Mouse (Mus musculus) central nervous system, embryonic 14 days (tissue): Measurements from ENCODE around the gene Slc12a6. TPM values are rescaled to one million over a fixed set of nuclear protein-coding genes. Genes with fewer than 3 reads are reported as not detected.

Experiments
- polyA plus RNA-seq: library from polyadenylated mRNA; depleted of rRNA; stranded (reverse); fragments of >200 nt; gene quantifications from 2 replicates; pipeline ENCODE4 v1.2.3, GENCODE M21; 2012; rRNA removed

Gene Slc12a6
- 51.2 and 54.8 TPM in 2 replicates for polyA plus RNA-seq

GRCm38 (mm10) chr2:112265448-112266241 lies at the start of gene Slc12a6:
Slc12a6 (plus strand) TSS chr2:112265825.

GRCm38 (mm10) chr2:112239212-112239934 lies 26.3 kb upstream of the Slc12a6 start, which contains the start of gene Lpcat4:
Lpcat4 (plus strand) TSS chr2:112239468.

GRCm38 (mm10) chr2:112259241-112259962 lies 6.2 kb upstream of the Slc12a6 start, which contains the start of gene Nutm1:
Nutm1 (minus strand) TSS chr2:112259291.

GRCm38 (mm10) chr2:112261748-112262653 lies 3.6 kb upstream of the Slc12a6 start, which contains the start of gene Nop10:
Nop10 (plus strand) TSS chr2:112261926.

GRCm38 (mm10) chr2:112266242-112266592 lies 592 bp downstream of the Slc12a6 start, which contains the start of gene Gm21985:
Gm21985 (plus strand) TSS chr2:112266314.

GRCm38 (mm10) chr2:112367726-112368673 lies 102.4 kb downstream of the Slc12a6 start, which contains the start of gene Emc4:
Emc4 (minus strand) TSS chr2:112368027.

GRCm38 (mm10) chr2:112378973-112379898 lies 113.6 kb downstream of the Slc12a6 start, which contains the start of gene Katnbl1:
Katnbl1 (plus strand) TSS chr2:112379211.

Other genes with a start within 250 kb of the Slc12a6 start
- not detected in 2 replicates for gene Olfr1311, start 241.4 kb upstream of the Slc12a6 start, polyA plus RNA-seq
- gene Olfr1312, start 215.6 kb upstream of the Slc12a6 start, polyA plus RNA-seq: not detected in 2 replicates
- not detected in 2 replicates for gene Olfr1313, start 188.0 kb upstream of the Slc12a6 start, polyA plus RNA-seq
- gene Olfr1314, start 169.0 kb upstream of the Slc12a6 start, polyA plus RNA-seq: 0.01 TPM in 1 of 2 replicates, not detected in the other
- not detected in 2 replicates for gene Olfr1315-ps1, start 150.4 kb upstream of the Slc12a6 start, polyA plus RNA-seq
- gene Olfr1316, start 130.8 kb upstream of the Slc12a6 start, polyA plus RNA-seq: 0.05 and 0.06 TPM in 2 replicates
- not detected in 2 replicates for gene Olfr1317, start 125.5 kb upstream of the Slc12a6 start, polyA plus RNA-seq
- gene Olfr1318, start 111.6 kb upstream of the Slc12a6 start, polyA plus RNA-seq: not detected in 2 replicates
- gene Lpcat4, start 26.4 kb upstream of the Slc12a6 start, polyA plus RNA-seq: 45.3 and 55.0 TPM in 2 replicates
- not detected in 2 replicates for gene Nutm1, start 6.5 kb upstream of the Slc12a6 start, polyA plus RNA-seq
- 123 and 138 TPM in 2 replicates for gene Nop10, start 3.9 kb upstream of the Slc12a6 start, polyA plus RNA-seq
- gene Gm21985, start 489 bp downstream of the Slc12a6 start, polyA plus RNA-seq: 0.07 TPM in 1 of 2 replicates, not detected in the other
- 116 TPM in 2 replicates for gene Emc4, start 102.2 kb downstream of the Slc12a6 start, polyA plus RNA-seq
- gene Katnbl1, start 113.4 kb downstream of the Slc12a6 start, polyA plus RNA-seq: 17.1 and 18.3 TPM in 2 replicates
- gene Emc7, start 189.2 kb downstream of the Slc12a6 start, polyA plus RNA-seq: 10.5 and 11.7 TPM in 2 replicates
- 0.20 and 0.33 TPM in 2 replicates for gene Chrm5, start 214.9 kb downstream of the Slc12a6 start, polyA plus RNA-seq
- 7.0 and 8.6 TPM in 2 replicates for gene Aven, start 227.1 kb downstream of the Slc12a6 start, polyA plus RNA-seq